Comparison of ENCODE assay signal across 15 mouse cellular contexts in the genomic region with DNA sequence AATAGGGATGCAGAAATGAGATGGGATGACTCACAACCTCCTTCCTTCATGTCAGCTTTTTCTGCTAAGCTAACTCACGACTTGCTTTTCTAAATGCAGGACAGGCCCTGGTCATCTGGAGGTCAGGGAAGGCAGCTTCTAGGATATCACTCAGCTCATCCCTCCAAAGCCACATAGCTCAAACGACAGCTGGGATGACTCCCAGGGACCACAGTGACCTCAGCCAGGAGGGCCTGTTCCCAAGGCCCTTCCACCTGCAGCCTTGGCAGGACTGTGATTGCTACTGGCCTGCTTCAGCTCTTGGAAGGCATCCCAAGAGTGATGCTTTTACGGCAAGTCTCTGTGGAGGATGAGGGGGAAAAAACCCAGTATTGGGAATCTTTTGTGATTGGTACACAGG.
DNase-seq lines count a peak whose midpoint lies in the region; ATAC-seq and TF ChIP-seq lines count a peak whose summit lies in the region.
"Had no signal": no experiment of that assay in that cellular context is flagged by ENCODE, and none has a peak within 500 bp of the region (broad histone marks: within the 10 kb centered on the region; RNA-seq: fewer than 3 reads in every experiment).

No protein-coding gene starts in this region.

- TF ChIP-seq CTCF in gastrocnemius, adult 2 months (IDR thresholded peaks at IDR 0.05) = no peak
- no peak for TF ChIP-seq CTCF in small intestine, adult 2 months (IDR thresholded peaks at IDR 0.05; ENCODE audit: extremely low read depth, insufficient read length, insufficient replicate concordance, low read depth, low read length)

- no peaks in the 10 kb centered on the region for H3K36me3 ChIP-seq in small intestine, adult 2 months (ENCODE audit: control insufficient read depth, insufficient read depth, low read length)
- H3K36me3 ChIP-seq in hindbrain, embryonic 11.5 days (ENCODE audit: control insufficient read depth, insufficient read depth, low read length) = no peaks in the 10 kb centered on the region
- H3K36me3 ChIP-seq: embryonic facial prominence, embryonic 13.5 days; forebrain, embryonic 12.5 days; liver, embryonic 15.5 days; midbrain, embryonic 15.5 days; neural tube, embryonic 13.5 days had no signal

- no peak overlapping the region for H3K4me3 ChIP-seq in gastrocnemius, adult 2 months
- no peak overlapping the region for H3K4me3 ChIP-seq in small intestine, adult 2 months (ENCODE audit: low read depth, low read length)
- no peak overlapping the region for H3K4me3 ChIP-seq in hindbrain, embryonic 11.5 days (ENCODE audit: low read depth, low read length)
- H3K4me3 ChIP-seq: embryonic facial prominence, embryonic 13.5 days; forebrain, embryonic 12.5 days; heart, adult 2 months; liver, embryonic 15.5 days; midbrain, embryonic 15.5 days; neural tube, embryonic 13.5 days had no signal

- ATAC-seq in hindbrain, embryonic 11.5 days (ENCODE audit: low FRiP score) = no peak
- ATAC-seq: midbrain, embryonic 15.5 days had no signal

- H3K27ac ChIP-seq in gastrocnemius, adult 2 months = peak overlapping the region; percentile 59
- H3K27ac ChIP-seq in small intestine, adult 2 months (ENCODE audit: insufficient read depth, low read depth, low read length) = peak overlapping the region; percentile 46; the same call in 1 of the 2 replicates
- H3K27ac ChIP-seq in hindbrain, embryonic 11.5 days (ENCODE audit: low read depth, low read length) = no peak overlapping the region
- H3K27ac ChIP-seq: embryonic facial prominence, embryonic 13.5 days; forebrain, embryonic 12.5 days; heart, adult 2 months; liver, embryonic 15.5 days; midbrain, embryonic 15.5 days; neural tube, embryonic 13.5 days had no signal

- no peak for TF ChIP-seq POLR2A in small intestine, adult 2 months (IDR thresholded peaks at IDR 0.05; ENCODE audit: low read depth, low read length)

- intact Hi-C loops in left cerebral cortex, postnatal 4 days (cut with DNase I) = no loop called here
- intact Hi-C loops in left cerebral cortex, postnatal 36 days (cut with DNase I) = no loop called here
- intact Hi-C loops in gastrocnemius, adult 2 months (cut with DNase I) = no loop called here

- H3K4me1 ChIP-seq in small intestine, adult 2 months (ENCODE audit: control insufficient read depth, insufficient read depth, insufficient read length, low read length) = peaks cover 13% of the 10 kb centered on the region
- H3K4me1 ChIP-seq in hindbrain, embryonic 11.5 days (replicated peaks; ENCODE audit: control insufficient read depth, insufficient read depth, low read length) = no peaks in the 10 kb centered on the region
- H3K4me1 ChIP-seq: liver, embryonic 15.5 days; midbrain, embryonic 15.5 days had no signal

- WGBS in small intestine, adult 2 months = 24% methylated on average over 3 of the region's 3 CpGs
- WGBS in hindbrain, embryonic 11.5 days = 52% methylated on average over 3 of the region's 3 CpGs

- H3K27me3 ChIP-seq in small intestine, adult 2 months (ENCODE audit: control insufficient read depth, insufficient read depth, low read length) = no peaks in the 10 kb centered on the region
- no peaks in the 10 kb centered on the region for H3K27me3 ChIP-seq in hindbrain, embryonic 11.5 days (ENCODE audit: control insufficient read depth, insufficient read depth, low read length)
- H3K27me3 ChIP-seq: embryonic facial prominence, embryonic 13.5 days; forebrain, embryonic 12.5 days; liver, embryonic 15.5 days; midbrain, embryonic 15.5 days; neural tube, embryonic 13.5 days had no signal

- peak; percentile 30 to 59 for DNase-seq in adrenal gland, adult (ENCODE audit: inconsistent age in 2 of 2, low spot score in 1 of 2)
- DNase-seq in adrenal gland, postnatal 4 days (ENCODE audit: low spot score in 2 of 2) = no peak
- peak; percentile 10 for DNase-seq in left cerebral cortex, postnatal 4 days
- DNase-seq in left cerebral cortex, postnatal 36 days (ENCODE audit: low spot score in 2 of 2) = no peak
- peak; percentile 73 for DNase-seq in gastrocnemius, adult 2 months
- no peak for DNase-seq in lung, adult 18-20 months
- DNase-seq in hindbrain, embryonic 11.5 days (ENCODE audit: low spot score) = no peak
- DNase-seq: lung, postnatal 4 days had no signal

- no peak overlapping the region for H3K9ac ChIP-seq in hindbrain, embryonic 11.5 days (ENCODE audit: low read depth, low read length)
- H3K9ac ChIP-seq: embryonic facial prominence, embryonic 13.5 days; forebrain, embryonic 12.5 days; liver, embryonic 15.5 days; midbrain, embryonic 15.5 days; neural tube, embryonic 13.5 days had no signal

- H3K9me3 ChIP-seq in hindbrain, embryonic 11.5 days (ENCODE audit: control insufficient read depth, low read length) = no peaks in the 10 kb centered on the region
- H3K9me3 ChIP-seq: embryonic facial prominence, embryonic 13.5 days; forebrain, embryonic 12.5 days; liver, embryonic 15.5 days; midbrain, embryonic 15.5 days; neural tube, embryonic 13.5 days had no signal

- H3K4me2 ChIP-seq in hindbrain, embryonic 11.5 days (replicated peaks; ENCODE audit: low read depth, low read length) = no peak overlapping the region
- H3K4me2 ChIP-seq: embryonic facial prominence, embryonic 13.5 days; forebrain, embryonic 12.5 days; liver, embryonic 15.5 days; midbrain, embryonic 15.5 days; neural tube, embryonic 13.5 days had no signal

Comparison
In these comparisons a context has a peak if more than half of its experiments do, and no peak if none do; other contexts are left out.
1. DNase-seq: peak in adrenal gland, adult (2 of 2), left cerebral cortex, postnatal 4 days (single experiment) and gastrocnemius, adult 2 months (single experiment); none in adrenal gland, postnatal 4 days (0 of 2), left cerebral cortex, postnatal 36 days (0 of 2), lung, adult 18-20 months (0 of 2) and hindbrain, embryonic 11.5 days (single experiment).